Mouse (Mus musculus) urinary bladder, postnatal 14 days (tissue): ENCODE results near the gene Entpd2.

Source experiments
- DNase-seq: peaks from one replicate; pipeline ENCODE4 v3.0.0; 2021; ENCODE audit warnings: low spot score

The Entpd2 gene

GRCm38 (mm10) chr2:25395721-25396596 is at the start of gene Entpd2:
Gene Entpd2, plus strand, starts transcription at chr2:25395874.
- peak; percentile 68 for DNase-seq

- DNase-seq: no peak
These were observed 47.5 kb upstream of the Entpd2 start for GRCm38 (mm10) chr2:25348162-25348561.

- no peak for DNase-seq
These were observed 46.2 kb upstream of the Entpd2 start for GRCm38 (mm10) chr2:25349499-25349898.

- no peak for DNase-seq
These were observed 45.0 kb upstream of the Entpd2 start for GRCm38 (mm10) chr2:25350701-25351100.

- no peak for DNase-seq
These were observed 41.5 kb upstream of the Entpd2 start for GRCm38 (mm10) chr2:25354211-25354610.

- no peak for DNase-seq
These were observed 40.1 kb upstream of the Entpd2 start for GRCm38 (mm10) chr2:25355419-25356066.

GRCm38 (mm10) chr2:25356208-25357079 is 39.2 kb upstream of the Entpd2 start, which contains the start of gene Dpp7:
Gene Dpp7, minus strand, starts transcription at chr2:25356359.
- peak; percentile 74 for DNase-seq

- no peak for DNase-seq
These were observed 35.8 kb upstream of the Entpd2 start for GRCm38 (mm10) chr2:25359848-25360247.

- peak; percentile 66 for DNase-seq
These were observed 32.0 kb upstream of the Entpd2 start for GRCm38 (mm10) chr2:25363478-25364178.

GRCm38 (mm10) chr2:25364313-25364712 is 31.4 kb upstream of the Entpd2 start:
- DNase-seq: no peak

- DNase-seq: no peak
These were observed 30.9 kb upstream of the Entpd2 start for GRCm38 (mm10) chr2:25364761-25365090.

- DNase-seq: peak; percentile 89
These were observed 30.4 kb upstream of the Entpd2 start, which contains the start of gene Uap1l1 for GRCm38 (mm10) chr2:25365091-25365761. Gene Uap1l1, minus strand, starts transcription at chr2:25365682.

- DNase-seq: no peak
These were observed 25.7 kb upstream of the Entpd2 start for GRCm38 (mm10) chr2:25369996-25370395.

GRCm38 (mm10) chr2:25371764-25372643 is 23.7 kb upstream of the Entpd2 start, which contains the start of gene Sapcd2:
Gene Sapcd2, plus strand, starts transcription at chr2:25372321.
- peak; percentile 87 for DNase-seq

GRCm38 (mm10) chr2:25372644-25373391 is 22.9 kb upstream of the Entpd2 start:
- DNase-seq: no peak

- DNase-seq: no peak
These were observed 22.2 kb upstream of the Entpd2 start for GRCm38 (mm10) chr2:25373431-25373830.

- DNase-seq: peak; percentile 72
These were observed 19.1 kb upstream of the Entpd2 start for GRCm38 (mm10) chr2:25376589-25376988.

- no peak for DNase-seq
These were observed 11.2 kb upstream of the Entpd2 start for GRCm38 (mm10) chr2:25384492-25384891.

GRCm38 (mm10) chr2:25391266-25391665 is 4.4 kb upstream of the Entpd2 start:
- no peak for DNase-seq
